Mouse (Mus musculus): ENCODE measurements around the gene Naa16. TPM values are rescaled to one million over a fixed set of nuclear protein-coding genes. Genes with fewer than 3 reads are reported as not detected.

The Naa16 gene
- polyA plus RNA-seq, 1 experiment from 2014 or later, result 21.3 TPM

GRCm38 (mm10) chr14:79296201-79296600 lies 94.4 kb downstream of the Naa16 start:
- peaks cover 20% of the 10 kb centered on the region for H3K36me3 ChIP-seq (ENCODE audit: control insufficient read depth, insufficient read depth)

GRCm38 (mm10) chr14:79295579-79295978 lies 95.0 kb downstream of the Naa16 start:
- H3K9me3 ChIP-seq (replicated peaks; ENCODE audit: control insufficient read depth, low read length), result no peaks in the 10 kb centered on the region
- H3K4me3 ChIP-seq (ENCODE audit: low read depth, low read length), result peak overlapping the region; percentile 65
- no peaks in the 10 kb centered on the region for H3K27me3 ChIP-seq (ENCODE audit: control insufficient read depth, insufficient read depth, low read depth, low read length)
- peak overlapping the region; percentile 69 for H3K9ac ChIP-seq (ENCODE audit: low read depth, low read length)
- 49% methylated on average over 9 of the region's 9 CpGs for WGBS (ENCODE audit: insufficient replicate concordance)
- peaks cover 61% of the 10 kb centered on the region for H3K4me1 ChIP-seq (ENCODE audit: control insufficient read depth, low read depth, low read length)
- peak; percentile 17 for ATAC-seq (ENCODE audit: low read depth)
- peak overlapping the region; percentile 94 for H3K27ac ChIP-seq (ENCODE audit: low read length)
- H3K4me2 ChIP-seq (ENCODE audit: low read depth, low read length), result peak overlapping the region; percentile 85
- H3K36me3 ChIP-seq (ENCODE audit: control insufficient read depth, insufficient read depth), result peaks cover 26% of the 10 kb centered on the region

More at GRCm38 (mm10) chr14:79296201-79296600, 94.4 kb downstream of the Naa16 start:
- peak overlapping the region; percentile 85 for H3K4me2 ChIP-seq (ENCODE audit: low read depth, low read length)
- peak overlapping the region; percentile 69 for H3K9ac ChIP-seq (ENCODE audit: low read depth, low read length)
- no peaks in the 10 kb centered on the region for H3K27me3 ChIP-seq (ENCODE audit: control insufficient read depth, insufficient read depth, low read depth, low read length)
- H3K27ac ChIP-seq (ENCODE audit: low read length), result peak overlapping the region; percentile 94
- peaks cover 55% of the 10 kb centered on the region for H3K4me1 ChIP-seq (ENCODE audit: control insufficient read depth, low read depth, low read length)
- no peaks in the 10 kb centered on the region for H3K9me3 ChIP-seq (replicated peaks; ENCODE audit: control insufficient read depth, low read length)
- 24% methylated on average over 7 of the region's 7 CpGs for WGBS (ENCODE audit: insufficient replicate concordance)
- peak overlapping the region; percentile 65 for H3K4me3 ChIP-seq (ENCODE audit: low read depth, low read length)
- ATAC-seq (ENCODE audit: low read depth), result peak; percentile 67

- peaks cover 66% of the 10 kb centered on the region for H3K4me1 ChIP-seq (ENCODE audit: control insufficient read depth, low read depth, low read length)
- H3K36me3 ChIP-seq (ENCODE audit: control insufficient read depth, insufficient read depth), result peaks cover 32% of the 10 kb centered on the region
- ATAC-seq (ENCODE audit: low read depth), result peak; percentile 88
- H3K4me2 ChIP-seq (ENCODE audit: low read depth, low read length), result peak overlapping the region; percentile 85
- peak overlapping the region; percentile 69 for H3K9ac ChIP-seq (ENCODE audit: low read depth, low read length)
- H3K27ac ChIP-seq (ENCODE audit: low read length), result peak overlapping the region; percentile 94
- 24% methylated on average over 5 of the region's 5 CpGs for WGBS (ENCODE audit: insufficient replicate concordance)
- no peaks in the 10 kb centered on the region for H3K27me3 ChIP-seq (ENCODE audit: control insufficient read depth, insufficient read depth, low read depth, low read length)
- H3K9me3 ChIP-seq (replicated peaks; ENCODE audit: control insufficient read depth, low read length), result no peaks in the 10 kb centered on the region
- H3K4me3 ChIP-seq (ENCODE audit: low read depth, low read length), result peak overlapping the region; percentile 65
These were observed 95.6 kb downstream of the Naa16 start for GRCm38 (mm10) chr14:79294950-79295349.

GRCm38 (mm10) chr14:79294051-79294814 lies 96.3 kb downstream of the Naa16 start:
- H3K9me3 ChIP-seq (replicated peaks; ENCODE audit: control insufficient read depth, low read length), result no peaks in the 10 kb centered on the region
- H3K27ac ChIP-seq (ENCODE audit: low read length), result peak overlapping the region; percentile 94
- 28% methylated on average over 8 of the region's 8 CpGs for WGBS (ENCODE audit: insufficient replicate concordance)
- H3K27me3 ChIP-seq (ENCODE audit: control insufficient read depth, insufficient read depth, low read depth, low read length), result no peaks in the 10 kb centered on the region
- peak; percentile 9 for ATAC-seq (ENCODE audit: low read depth)
- H3K36me3 ChIP-seq (ENCODE audit: control insufficient read depth, insufficient read depth), result peaks cover 38% of the 10 kb centered on the region
- H3K4me1 ChIP-seq (ENCODE audit: control insufficient read depth, low read depth, low read length), result peaks cover 67% of the 10 kb centered on the region
- peak overlapping the region; percentile 51 for H3K9ac ChIP-seq (ENCODE audit: low read depth, low read length)
- peak overlapping the region; percentile 65 for H3K4me3 ChIP-seq (ENCODE audit: low read depth, low read length)
- H3K4me2 ChIP-seq (ENCODE audit: low read depth, low read length), result peak overlapping the region; percentile 85

- 0 out of 2 replicates have a peak overlapping the region, but pooled peaks have one; percentile 18 for H3K9ac ChIP-seq (ENCODE audit: low read depth, low read length)
- H3K4me2 ChIP-seq (ENCODE audit: low read depth, low read length), result peak overlapping the region; percentile 85
- H3K4me3 ChIP-seq (ENCODE audit: low read depth, low read length), result peak overlapping the region; percentile 65
- H3K4me1 ChIP-seq (ENCODE audit: control insufficient read depth, low read depth, low read length), result peaks cover 65% of the 10 kb centered on the region
- H3K36me3 ChIP-seq (ENCODE audit: control insufficient read depth, insufficient read depth), result peaks cover 46% of the 10 kb centered on the region
- no peak for ATAC-seq (ENCODE audit: low read depth)
- no peaks in the 10 kb centered on the region for H3K27me3 ChIP-seq (ENCODE audit: control insufficient read depth, insufficient read depth, low read depth, low read length)
- peak overlapping the region; percentile 94 for H3K27ac ChIP-seq (ENCODE audit: low read length)
- WGBS (ENCODE audit: insufficient replicate concordance), result 51% methylated on average over 10 of the region's 16 CpGs
- no peaks in the 10 kb centered on the region for H3K9me3 ChIP-seq (replicated peaks; ENCODE audit: control insufficient read depth, low read length)
These were observed 97.3 kb downstream of the Naa16 start for GRCm38 (mm10) chr14:79293119-79293780.

GRCm38 (mm10) chr14:79291629-79292028 lies 98.9 kb downstream of the Naa16 start:
- H3K4me2 ChIP-seq (ENCODE audit: low read depth, low read length), result no peak overlapping the region
- peak overlapping the region; percentile 60 for H3K27ac ChIP-seq (ENCODE audit: low read length)
- WGBS (ENCODE audit: insufficient replicate concordance), result 73% methylated on average over 4 of the region's 4 CpGs
- no peak for ATAC-seq (ENCODE audit: low read depth)
- no peaks in the 10 kb centered on the region for H3K9me3 ChIP-seq (replicated peaks; ENCODE audit: control insufficient read depth, low read length)
- H3K4me1 ChIP-seq (ENCODE audit: control insufficient read depth, low read depth, low read length), result peaks cover 56% of the 10 kb centered on the region
- H3K4me3 ChIP-seq (ENCODE audit: low read depth, low read length), result no peak overlapping the region
- H3K27me3 ChIP-seq (ENCODE audit: control insufficient read depth, insufficient read depth, low read depth, low read length), result no peaks in the 10 kb centered on the region
- peaks cover 52% of the 10 kb centered on the region for H3K36me3 ChIP-seq (ENCODE audit: control insufficient read depth, insufficient read depth)
- H3K9ac ChIP-seq (ENCODE audit: low read depth, low read length), result no peak overlapping the region

GRCm38 (mm10) chr14:79290683-79291425 lies 99.7 kb downstream of the Naa16 start:
- H3K27ac ChIP-seq (ENCODE audit: low read length), result peak overlapping the region; percentile 56
- H3K9me3 ChIP-seq (replicated peaks; ENCODE audit: control insufficient read depth, low read length), result no peaks in the 10 kb centered on the region
- H3K4me3 ChIP-seq (ENCODE audit: low read depth, low read length), result no peak overlapping the region
- H3K27me3 ChIP-seq (ENCODE audit: control insufficient read depth, insufficient read depth, low read depth, low read length), result no peaks in the 10 kb centered on the region
- H3K4me1 ChIP-seq (ENCODE audit: control insufficient read depth, low read depth, low read length), result peaks cover 53% of the 10 kb centered on the region
- no peak for ATAC-seq (ENCODE audit: low read depth)
- no peak overlapping the region for H3K4me2 ChIP-seq (ENCODE audit: low read depth, low read length)
- no peak overlapping the region for H3K9ac ChIP-seq (ENCODE audit: low read depth, low read length)
- WGBS (ENCODE audit: insufficient replicate concordance), result 55% methylated on average over 15 of the region's 15 CpGs
- peaks cover 52% of the 10 kb centered on the region for H3K36me3 ChIP-seq (ENCODE audit: control insufficient read depth, insufficient read depth)

GRCm38 (mm10) chr14:79289909-79290308 lies 100.7 kb downstream of the Naa16 start:
- no peak overlapping the region for H3K4me2 ChIP-seq (ENCODE audit: low read depth, low read length)
- peak overlapping the region; percentile 56 for H3K27ac ChIP-seq (ENCODE audit: low read length)
- no peak overlapping the region for H3K4me3 ChIP-seq (ENCODE audit: low read depth, low read length)
- peaks cover 46% of the 10 kb centered on the region for H3K4me1 ChIP-seq (ENCODE audit: control insufficient read depth, low read depth, low read length)
- no peak for ATAC-seq (ENCODE audit: low read depth)
- WGBS (ENCODE audit: insufficient replicate concordance), result 28% methylated on average over 9 of the region's 9 CpGs
- no peaks in the 10 kb centered on the region for H3K9me3 ChIP-seq (replicated peaks; ENCODE audit: control insufficient read depth, low read length)
- H3K9ac ChIP-seq (ENCODE audit: low read depth, low read length), result no peak overlapping the region
- peaks cover 52% of the 10 kb centered on the region for H3K36me3 ChIP-seq (ENCODE audit: control insufficient read depth, insufficient read depth)
- H3K27me3 ChIP-seq (ENCODE audit: control insufficient read depth, insufficient read depth, low read depth, low read length), result no peaks in the 10 kb centered on the region
